Mouse (Mus musculus) heart, adult 2 months (tissue): Measurements from ENCODE around the gene Hyal1.

Source experiments
- CTCF ChIP-seq: fragments of 200-600 bp; IDR thresholded peaks from 2 replicates; pipeline ENCODE4 v1.8.1; 2022; ENCODE audit warnings: antibody characterized with exemption, mild to moderate bottlenecking, moderate library complexity
- EP300 ChIP-seq: fragments of 200-500 bp; IDR thresholded peaks from 2 replicates; pipeline ENCODE4 v1.6.1; 2011; ENCODE audit warnings: low read depth, low read length, control low read depth; ENCODE audit not compliant: insufficient read depth
- POLR2A ChIP-seq: fragments of 200-500 bp; IDR thresholded peaks from 2 replicates; pipeline ENCODE4 v1.6.1; 2011; ENCODE audit warnings: mild to moderate bottlenecking, low read depth, low read length, control low read depth; ENCODE audit not compliant: insufficient read depth

DNA sequence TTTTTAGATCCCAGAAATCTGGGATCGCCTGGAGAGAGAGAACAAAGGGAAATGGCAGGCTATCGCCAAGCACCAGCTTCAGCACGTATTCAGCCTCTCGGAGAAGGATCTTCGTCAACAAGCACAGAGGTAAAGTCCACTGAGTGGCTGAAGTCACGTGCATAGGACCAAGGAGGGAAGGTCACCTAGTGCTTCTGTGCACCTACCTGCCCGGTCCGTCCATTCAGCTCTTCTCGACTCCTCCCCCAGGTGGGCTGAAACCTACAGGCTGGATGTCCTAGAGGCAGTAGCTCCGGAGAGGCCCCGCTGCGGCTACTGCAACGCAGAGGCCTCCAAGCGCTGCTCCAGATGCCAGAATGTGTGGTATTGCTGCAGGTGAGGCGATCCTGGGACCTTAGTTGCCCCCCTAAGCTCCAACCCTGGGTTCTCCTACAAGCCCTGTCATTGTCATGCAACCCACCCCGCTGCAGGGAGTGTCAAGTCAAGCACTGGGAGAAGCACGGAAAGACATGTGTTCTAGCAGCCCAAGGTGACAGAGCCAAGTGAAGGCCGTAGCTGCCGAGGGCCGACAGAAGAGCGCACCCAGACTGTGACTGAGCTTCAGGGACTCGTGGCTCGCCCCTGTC, 26.1 kb upstream of the Hyal1 start:
- no peak for TF ChIP-seq POLR2A
- TF ChIP-seq EP300: no peak
- TF ChIP-seq CTCF: no peak
